Comparison of ENCODE assay signal across 19 mouse cellular contexts in the genomic region with DNA sequence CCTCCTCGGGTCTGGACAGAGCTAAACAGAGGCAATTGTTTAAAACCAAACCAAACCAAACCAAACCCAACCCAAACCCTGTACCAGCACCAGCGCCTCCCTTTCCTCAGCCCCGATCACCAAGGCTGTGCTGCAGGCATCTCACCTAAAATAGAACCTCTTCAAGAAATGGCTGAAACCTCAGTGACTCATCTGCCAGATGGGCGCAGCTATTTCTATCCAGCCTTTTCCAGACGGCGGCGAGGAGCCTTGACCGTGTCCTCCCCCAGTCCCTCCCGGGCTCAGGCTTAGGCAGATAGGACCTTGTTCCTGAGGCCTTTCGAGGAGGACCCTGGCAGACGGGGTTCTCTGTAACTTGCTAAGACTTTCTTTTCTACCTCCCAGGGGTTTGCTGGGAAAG. TPM values are rescaled to one million over a fixed set of nuclear protein-coding genes. Genes with fewer than 3 reads are reported as not detected.
A peak's percentile ranks its signal among the peaks of the same experiment; 100 is the strongest.
DNase-seq lines count a peak whose midpoint lies in the region; ATAC-seq lines count a peak whose summit lies in the region.
"Had no signal": no experiment of that assay in that cellular context is flagged by ENCODE, and none has a peak within 500 bp of the region (broad histone marks: within the 10 kb centered on the region; RNA-seq: fewer than 3 reads in every experiment).

No protein-coding gene starts in this region.

- peaks cover 13% of the 10 kb centered on the region for H3K4me1 ChIP-seq in limb, embryonic 10.5 days
- H3K4me1 ChIP-seq in midbrain, embryonic 11.5 days (ENCODE audit: control insufficient read depth, insufficient read depth, low read length): no peaks in the 10 kb centered on the region
- H3K4me1 ChIP-seq: embryonic facial prominence, embryonic 12.5 days; limb, embryonic 12.5 days; liver, embryonic 15.5 days; midbrain, embryonic 13.5 days had no signal

- 89% methylated on average over 11 of the region's 11 CpGs for WGBS in limb, embryonic 10.5 days
- WGBS in midbrain, embryonic 11.5 days: 82% methylated on average over 11 of the region's 11 CpGs

- no peak overlapping the region for H3K4me3 ChIP-seq in limb, embryonic 10.5 days
- H3K4me3 ChIP-seq in midbrain, embryonic 11.5 days (ENCODE audit: low read depth, low read length): no peak overlapping the region
- H3K4me3 ChIP-seq: embryonic facial prominence, embryonic 12.5 days; limb, embryonic 12.5 days; liver, embryonic 15.5 days; midbrain, embryonic 13.5 days had no signal

- H3K4me2 ChIP-seq in midbrain, embryonic 11.5 days: no peak overlapping the region
- H3K4me2 ChIP-seq: embryonic facial prominence, embryonic 12.5 days; limb, embryonic 12.5 days; liver, embryonic 15.5 days; midbrain, embryonic 13.5 days had no signal

- no peak overlapping the region for H3K9ac ChIP-seq in midbrain, embryonic 11.5 days (ENCODE audit: low read length)
- H3K9ac ChIP-seq: embryonic facial prominence, embryonic 12.5 days; limb, embryonic 12.5 days; liver, embryonic 15.5 days; midbrain, embryonic 13.5 days had no signal

- ATAC-seq in frontal cortex, adult (ENCODE audit: low TSS enrichment): peak; percentile 74
- ATAC-seq in midbrain, embryonic 11.5 days (ENCODE audit: low FRiP score): no peak
- ATAC-seq: hindbrain, postnatal 0 days; midbrain, embryonic 13.5 days had no signal

- no peaks in the 10 kb centered on the region for H3K36me3 ChIP-seq in limb, embryonic 10.5 days
- H3K36me3 ChIP-seq in midbrain, embryonic 11.5 days (ENCODE audit: control insufficient read depth, insufficient read depth, low read length): no peaks in the 10 kb centered on the region
- H3K36me3 ChIP-seq: embryonic facial prominence, embryonic 12.5 days; limb, embryonic 12.5 days; liver, embryonic 15.5 days had no signal

- H3K9me3 ChIP-seq in limb, embryonic 10.5 days (replicated peaks): no peaks in the 10 kb centered on the region
- H3K9me3 ChIP-seq in midbrain, embryonic 11.5 days (ENCODE audit: control insufficient read depth, low read length): no peaks in the 10 kb centered on the region
- H3K9me3 ChIP-seq: embryonic facial prominence, embryonic 12.5 days; limb, embryonic 12.5 days; liver, embryonic 15.5 days; midbrain, embryonic 13.5 days had no signal

- no peak for DNase-seq in frontal cortex, postnatal 25 days (ENCODE audit: low spot score in 2 of 2)
- peak; percentile 55 for DNase-seq in NIH3T3 (ENCODE audit: low read depth)
- peak; percentile 82 to 88 for DNase-seq in left cerebral cortex, adult 18-20 months (ENCODE audit: low spot score in 2 of 2)
- DNase-seq in right cerebral cortex, postnatal 14 days: peak; percentile 58
- no peak for DNase-seq in limb, embryonic 10.5 days (ENCODE audit: low spot score)
- DNase-seq in midbrain, embryonic 11.5 days (ENCODE audit: low spot score, missing footprints): no peak
- DNase-seq: cerebellum, adult 9-10 months; heart, adult 18-20 months; kidney, adult 8-10 months; lung, postnatal 4 days; thymus, adult 18-20 months had no signal

- H3K27me3 ChIP-seq in limb, embryonic 10.5 days (ENCODE audit: low read depth, poor library complexity, severe bottlenecking): no peaks in the 10 kb centered on the region
- H3K27me3 ChIP-seq in midbrain, embryonic 11.5 days (ENCODE audit: control insufficient read depth, insufficient read depth, low read length): no peaks in the 10 kb centered on the region
- H3K27me3 ChIP-seq: embryonic facial prominence, embryonic 12.5 days; limb, embryonic 12.5 days; midbrain, embryonic 13.5 days had no signal

- H3K27ac ChIP-seq in limb, embryonic 10.5 days: no peak overlapping the region
- H3K27ac ChIP-seq in midbrain, embryonic 11.5 days (ENCODE audit: low read depth, low read length): no peak overlapping the region
- H3K27ac ChIP-seq: embryonic facial prominence, embryonic 12.5 days; hindbrain, postnatal 0 days; limb, embryonic 12.5 days; liver, embryonic 15.5 days; midbrain, embryonic 13.5 days had no signal

RNA-seq across cellular contexts. Expression of gene Apeh, which starts 33.8 kb away (rescaled TPM):
- 10 to 100 TPM; 29.2 to 32.2 TPM for total RNA-seq in left cerebral cortex, adult 18-20 months (2021)
- 70.8 and 76.2 TPM in 2 replicates for polyA plus RNA-seq in limb, embryonic 10.5 days (2016; fragmentation: Nextera tagmentation; extraction: Ambion mirVana)
- polyA plus RNA-seq in midbrain, embryonic 11.5 days (2014; fragmentation: Nextera tagmentation; extraction: Ambion mirVana): 53.0 and 67.3 TPM in 2 replicates

RNA-seq across cellular contexts. Expression of gene Rnf123, which starts 45.1 kb away (rescaled TPM):
- total RNA-seq in left cerebral cortex, adult 18-20 months (2021): 10 to 100 TPM; 83.8 to 86.7 TPM
- polyA plus RNA-seq in limb, embryonic 10.5 days (2016; fragmentation: Nextera tagmentation; extraction: Ambion mirVana): 31.8 and 37.5 TPM in 2 replicates
- polyA plus RNA-seq in midbrain, embryonic 11.5 days (2014; fragmentation: Nextera tagmentation; extraction: Ambion mirVana): 27.2 and 29.2 TPM in 2 replicates

RNA-seq across cellular contexts. Expression of gene Mst1, which starts 48.0 kb away (rescaled TPM):
- total RNA-seq in left cerebral cortex, adult 18-20 months (2021): not detected
- polyA plus RNA-seq in limb, embryonic 10.5 days (2016; fragmentation: Nextera tagmentation; extraction: Ambion mirVana): 0.54 and 0.74 TPM in 2 replicates
- polyA plus RNA-seq in midbrain, embryonic 11.5 days (2014; fragmentation: Nextera tagmentation; extraction: Ambion mirVana): 0.47 and 0.78 TPM in 2 replicates
- total RNA-seq: gastrocnemius, adult 18-20 months; heart, postnatal 25 days; hindbrain, postnatal 0 days had no signal
- polyA plus RNA-seq: hindbrain, postnatal 0 days had no signal

Comparison
In these comparisons a context has a peak if more than half of its experiments do, and no peak if none do; other contexts are left out.
1. DNase-seq: peak in NIH3T3 (single experiment), left cerebral cortex, adult 18-20 months (2 of 2) and right cerebral cortex, postnatal 14 days (single experiment); none in frontal cortex, postnatal 25 days (0 of 2), limb, embryonic 10.5 days (single experiment) and midbrain, embryonic 11.5 days (single experiment).